Mouse (Mus musculus) C2C12 (cell line): ENCODE results near the gene Nsl1. TPM values are rescaled to one million over a fixed set of nuclear protein-coding genes. Genes with fewer than 3 reads are reported as not detected.

Experiments used
- H3K27me3 ChIP-seq: one replicate; pipeline ENCODE4 v1.6.1; 2011; ENCODE audit not compliant: control insufficient read depth, insufficient read depth, insufficient read length
- H3K36me3 ChIP-seq: one replicate; pipeline ENCODE4 v1.6.1; 2011; ENCODE audit not compliant: control insufficient read depth, insufficient read depth
- H3K4me3 ChIP-seq: one replicate; pipeline ENCODE4 v1.5.1; 2011; ENCODE audit warnings: mild to moderate bottlenecking, control low read depth; ENCODE audit not compliant: poor library complexity, insufficient read depth, severe bottlenecking
- H3K79me2 ChIP-seq: one replicate; pipeline ENCODE4 v1.6.1; 2011; ENCODE audit not compliant: control insufficient read depth, insufficient read depth
- H3K79me3 ChIP-seq: one replicate; pipeline ENCODE4 v1.6.1; 2011; ENCODE audit warnings: low read depth, control low read depth
- H3ac ChIP-seq: one replicate; pipeline ENCODE3; 2011; ENCODE audit warnings: low read depth; ENCODE audit not compliant: control insufficient read depth, insufficient read length
- CEBPB ChIP-seq: IDR thresholded peaks from one replicate; pipeline ENCODE4 v1.6.1; 2011; ENCODE audit warnings: low read depth, mild to moderate bottlenecking, control low read depth, moderate library complexity
- CTCF ChIP-seq: IDR thresholded peaks from one replicate; pipeline ENCODE4 v1.5.1; 2011; ENCODE audit not compliant: control insufficient read depth, insufficient read depth, insufficient read length
- FOSL1 ChIP-seq: IDR thresholded peaks from one replicate; pipeline ENCODE4 v1.8.0; 2011; ENCODE audit warnings: mild to moderate bottlenecking, low read length; ENCODE audit not compliant: poor library complexity, insufficient read depth, severe bottlenecking
- MAX ChIP-seq: IDR thresholded peaks from one replicate; pipeline ENCODE4 v1.6.1; 2011; ENCODE audit warnings: mild to moderate bottlenecking, control low read depth
- MYOD1 ChIP-seq: IDR thresholded peaks from one replicate; pipeline ENCODE4 v1.6.1; 2011; ENCODE audit warnings: low read depth; ENCODE audit not compliant: control insufficient read depth, insufficient read length
- MYOG ChIP-seq: IDR thresholded peaks from one replicate; pipeline ENCODE4 v1.6.1; 2011; ENCODE audit not compliant: control insufficient read depth, insufficient read length; ENCODE audit errors: extremely low read depth
- USF1 ChIP-seq: IDR thresholded peaks from one replicate; pipeline ENCODE4 v1.6.1; 2011; ENCODE audit warnings: low read depth, mild to moderate bottlenecking, control low read depth, moderate library complexity
- polyA plus RNA-seq: library from polyadenylated mRNA; unstranded; fragments of >200 nt; fragmentation: generic; extraction: Trizol; gene quantifications from one replicate; pipeline ENCODE4 v1.2.1, GENCODE M21; 2012; ENCODE audit warnings: missing spikeins

The Nsl1 gene
- polyA plus RNA-seq, 1 experiment = 9.4 TPM

- H3K27me3 ChIP-seq = no peaks in the 10 kb centered on the region
- TF ChIP-seq MYOG (no peak), CEBPB (no peak), CTCF (no peak), USF1 (no peak)
- no peaks in the 10 kb centered on the region for H3K79me2 ChIP-seq
Measured at GRCm38 (mm10) chr1:191086304-191086878, 23.6 kb downstream of the Nsl1 start.

DNA sequence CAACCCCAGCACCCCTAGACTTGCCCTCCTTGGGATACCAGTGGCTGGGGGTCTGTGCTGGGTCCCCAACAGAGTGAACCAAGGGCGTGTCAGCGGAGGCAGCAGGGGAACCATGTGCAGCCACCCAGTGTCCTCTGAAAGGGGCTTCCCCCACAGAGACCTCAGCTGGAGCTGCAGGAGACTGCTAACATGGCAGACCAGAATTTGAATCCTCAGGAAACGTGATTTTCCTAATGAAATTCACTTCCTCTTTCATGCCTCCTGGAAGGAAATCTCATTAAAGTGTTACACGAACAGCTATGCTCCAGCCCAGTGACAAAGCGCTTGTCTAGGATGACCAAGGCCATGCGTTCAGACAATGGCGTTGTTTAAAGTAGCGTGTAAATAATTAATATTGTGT lies 24.1 kb downstream of the Nsl1 start:
- no peak for TF ChIP-seq MAX
- TF ChIP-seq MYOD1 = no peak
- no peak for TF ChIP-seq CTCF
- TF ChIP-seq MYOG = no peak
- no peak for TF ChIP-seq CEBPB
- TF ChIP-seq USF1 = no peak
- TF ChIP-seq FOSL1 = no peak

More at GRCm38 (mm10) chr1:191086304-191086878, 23.6 kb downstream of the Nsl1 start:
- peaks cover 38% of the 10 kb centered on the region for H3K36me3 ChIP-seq
- H3K4me3 ChIP-seq = no peak overlapping the region
- H3ac ChIP-seq = no peak overlapping the region
- H3K79me3 ChIP-seq = no peaks in the 10 kb centered on the region

GRCm38 (mm10) chr1:191087955-191088354 lies 25.1 kb downstream of the Nsl1 start:
- TF ChIP-seq MAX = no peak
- TF ChIP-seq MYOG = no peak
- TF ChIP-seq CTCF = no peak
- no peak for TF ChIP-seq CEBPB
- no peak for TF ChIP-seq USF1
- no peak for TF ChIP-seq MYOD1
- no peak for TF ChIP-seq FOSL1
- no peaks in the 10 kb centered on the region for H3K27me3 ChIP-seq
- no peak overlapping the region for H3ac ChIP-seq
- no peaks in the 10 kb centered on the region for H3K79me3 ChIP-seq
- no peak overlapping the region for H3K4me3 ChIP-seq
- no peaks in the 10 kb centered on the region for H3K79me2 ChIP-seq
- H3K36me3 ChIP-seq = peaks cover 23% of the 10 kb centered on the region

More for the DNA sequence above, 24.1 kb downstream of the Nsl1 start:
- H3K4me3 ChIP-seq = no peak overlapping the region
- no peaks in the 10 kb centered on the region for H3K79me2 ChIP-seq
- no peaks in the 10 kb centered on the region for H3K79me3 ChIP-seq
- peaks cover 32% of the 10 kb centered on the region for H3K36me3 ChIP-seq
- H3ac ChIP-seq = no peak overlapping the region
- H3K27me3 ChIP-seq = no peaks in the 10 kb centered on the region

DNA sequence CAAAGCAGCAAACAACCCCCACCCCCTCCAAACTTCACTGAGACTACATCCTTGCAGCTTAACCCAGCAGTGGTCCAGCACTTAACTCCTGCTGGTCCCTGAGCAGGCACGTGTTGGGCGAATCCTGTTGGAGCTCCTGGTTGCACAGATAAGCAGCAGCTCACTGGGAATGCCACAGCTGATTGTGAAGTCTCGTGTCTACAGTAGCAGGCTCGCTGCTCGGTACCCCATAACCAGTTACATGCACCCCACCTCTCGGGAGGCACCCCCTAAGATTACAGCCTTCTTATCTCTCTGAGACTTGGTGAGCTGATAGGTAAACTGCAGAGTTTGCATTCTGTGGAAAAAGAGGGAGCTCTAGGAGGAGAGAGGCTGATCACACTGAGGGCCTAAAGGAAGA lies 26.5 kb downstream of the Nsl1 start:
- no peaks in the 10 kb centered on the region for H3K79me2 ChIP-seq
- no peak overlapping the region for H3K4me3 ChIP-seq
- TF ChIP-seq MYOG (no peak), MAX (no peak), FOSL1 (no peak), USF1 (no peak), MYOD1 (no peak), CTCF (no peak), CEBPB (no peak)
- H3K27me3 ChIP-seq = no peaks in the 10 kb centered on the region
- peaks cover 12% of the 10 kb centered on the region for H3K36me3 ChIP-seq
- H3K79me3 ChIP-seq = no peaks in the 10 kb centered on the region
- no peak overlapping the region for H3ac ChIP-seq

- Histone ChIP-seq H3K4me3 (no peak overlapping the region), H3K79me2 (no peaks in the 10 kb centered on the region), H3K27me3 (no peaks in the 10 kb centered on the region), H3K79me3 (no peaks in the 10 kb centered on the region), H3ac (no peak overlapping the region), H3K36me3 (no peaks in the 10 kb centered on the region)
- no peak for TF ChIP-seq FOSL1
- TF ChIP-seq CEBPB = no peak
- no peak for TF ChIP-seq MYOG
- TF ChIP-seq MYOD1 = no peak
- TF ChIP-seq MAX = no peak
- TF ChIP-seq USF1 = no peak
- TF ChIP-seq CTCF = no peak
Measured at GRCm38 (mm10) chr1:191092050-191092449, 29.2 kb downstream of the Nsl1 start.

- no peaks in the 10 kb centered on the region for H3K36me3 ChIP-seq
- H3ac ChIP-seq = no peak overlapping the region
- no peaks in the 10 kb centered on the region for H3K27me3 ChIP-seq
- H3K4me3 ChIP-seq = no peak overlapping the region
- TF ChIP-seq CTCF (no peak), MYOG (no peak), USF1 (no peak), MAX (no peak), MYOD1 (no peak), CEBPB (no peak), FOSL1 (no peak)
- H3K79me2 ChIP-seq = no peaks in the 10 kb centered on the region
- H3K79me3 ChIP-seq = no peaks in the 10 kb centered on the region
Measured at GRCm38 (mm10) chr1:191093578-191093977, 30.8 kb downstream of the Nsl1 start.
